In genomic region chr7:49974841-49975440, GRCm38 (mm10) we compare ENCODE assay signal across 9 mouse cellular contexts. TPM values are rescaled to one million over a fixed set of nuclear protein-coding genes. Genes with fewer than 3 reads are reported as not detected.
DNase-seq lines count a peak whose midpoint lies in the region; ATAC-seq and TF ChIP-seq lines count a peak whose summit lies in the region.
"Had no signal": no experiment of that assay in that cellular context is flagged by ENCODE, and none has a peak within 500 bp of the region (broad histone marks: within the 10 kb centered on the region; RNA-seq: fewer than 3 reads in every experiment).

TSS of gene Nell1 (plus strand) at chr7:49974864.

- no peak for TF ChIP-seq CTCF in kidney, postnatal 0 days (IDR thresholded peaks at IDR 0.05; ENCODE audit: low read depth)
- no peak for TF ChIP-seq CTCF in kidney, adult 2 months (conservative IDR thresholded peaks at IDR 0.05; ENCODE audit: insufficient read depth, insufficient read length, low read depth, low read length)

- peak; percentile 25 for DNase-seq in kidney, postnatal 0 days (ENCODE audit: low spot score)
- no peak for DNase-seq in kidney, adult 2 months
- DNase-seq in embryo, embryonic 11 days, result peak; percentile 77
- peak; percentile 68 for DNase-seq in hindbrain, embryonic 11.5 days (ENCODE audit: low spot score)
- peak; percentile 49 for DNase-seq in right cerebral cortex, postnatal 25 days
- no peak for DNase-seq in B cell, adult 2 months
- DNase-seq in urinary bladder, adult 18-20 months (ENCODE audit: low spot score in 2 of 2), result no peak

- WGBS in kidney, postnatal 0 days, result 1% methylated on average over 47 of the region's 52 CpGs
- 2% methylated on average over 52 of the region's 52 CpGs for WGBS in kidney, adult 2 months
- under 1% methylated on average over 50 of the region's 52 CpGs for WGBS in hindbrain, embryonic 11.5 days
- 4% methylated on average over 52 of the region's 52 CpGs for WGBS in liver, embryonic 12.5 days (ENCODE audit: insufficient replicate concordance)

- H3K9ac ChIP-seq in kidney, postnatal 0 days (ENCODE audit: low read depth, low read length), result peak within 1 kb of the TSS; percentile 46
- 0 out of 2 replicates have a peak within 1 kb of the TSS, but pooled peaks have one; percentile 24 for H3K9ac ChIP-seq in hindbrain, embryonic 11.5 days (ENCODE audit: low read depth, low read length)
- H3K9ac ChIP-seq in liver, embryonic 12.5 days, result no peak within 1 kb of the TSS

- peak; percentile 55 for ATAC-seq in kidney, postnatal 0 days (replicated peaks; ENCODE audit: low FRiP score, low read depth)
- peak; percentile 78 for ATAC-seq in hindbrain, embryonic 11.5 days (ENCODE audit: low FRiP score)
- no peak for ATAC-seq in liver, embryonic 12.5 days

- H3K4me1 ChIP-seq in kidney, postnatal 0 days (replicated peaks; ENCODE audit: insufficient read depth, low read length), result no peaks in the 10 kb centered on the region
- no peaks in the 10 kb centered on the region for H3K4me1 ChIP-seq in kidney, adult 2 months (ENCODE audit: control insufficient read depth, insufficient read depth, low read length)
- peaks cover 9% of the 10 kb centered on the region for H3K4me1 ChIP-seq in hindbrain, embryonic 11.5 days (replicated peaks; ENCODE audit: control insufficient read depth, insufficient read depth, low read length)
- no peaks in the 10 kb centered on the region for H3K4me1 ChIP-seq in liver, embryonic 12.5 days
- H3K4me1 ChIP-seq: megakaryocyte, embryonic 14.5 days had no signal

- H3K27ac ChIP-seq in kidney, postnatal 0 days, result no peak within 1 kb of the TSS
- no peak within 1 kb of the TSS for H3K27ac ChIP-seq in kidney, adult 2 months (ENCODE audit: insufficient read depth, low read depth, low read length)
- H3K27ac ChIP-seq in hindbrain, embryonic 11.5 days (ENCODE audit: low read depth, low read length), result no peak within 1 kb of the TSS
- H3K27ac ChIP-seq in liver, embryonic 12.5 days, result no peak within 1 kb of the TSS

- no peaks in the 10 kb centered on the region for H3K36me3 ChIP-seq in kidney, postnatal 0 days (ENCODE audit: insufficient read depth, low read length)
- no peaks in the 10 kb centered on the region for H3K36me3 ChIP-seq in kidney, adult 2 months (ENCODE audit: control insufficient read depth, insufficient read depth, low read length)
- H3K36me3 ChIP-seq in hindbrain, embryonic 11.5 days (ENCODE audit: control insufficient read depth, insufficient read depth, low read length), result no peaks in the 10 kb centered on the region
- H3K36me3 ChIP-seq in liver, embryonic 12.5 days, result no peaks in the 10 kb centered on the region

- no peaks in the 10 kb centered on the region for H3K9me3 ChIP-seq in kidney, postnatal 0 days (replicated peaks; ENCODE audit: low read length)
- no peaks in the 10 kb centered on the region for H3K9me3 ChIP-seq in hindbrain, embryonic 11.5 days (ENCODE audit: control insufficient read depth, low read length)
- H3K9me3 ChIP-seq in liver, embryonic 12.5 days (replicated peaks), result no peaks in the 10 kb centered on the region
- H3K9me3 ChIP-seq: megakaryocyte, embryonic 14.5 days had no signal

- peak within 1 kb of the TSS; percentile 90 for H3K4me2 ChIP-seq in kidney, postnatal 0 days (ENCODE audit: low read length)
- peak within 1 kb of the TSS; percentile 98 for H3K4me2 ChIP-seq in hindbrain, embryonic 11.5 days (replicated peaks; ENCODE audit: low read depth, low read length)
- peak within 1 kb of the TSS; percentile 58 for H3K4me2 ChIP-seq in liver, embryonic 12.5 days

- no peak for TF ChIP-seq POLR2A in kidney, adult 2 months (IDR thresholded peaks at IDR 0.05; ENCODE audit: low read depth, low read length)

- peak within 1 kb of the TSS; percentile 49 for H3K4me3 ChIP-seq in kidney, postnatal 0 days (replicated peaks; ENCODE audit: low read depth, low read length)
- H3K4me3 ChIP-seq in kidney, adult 2 months (ENCODE audit: insufficient read depth, low read depth, low read length), result no peak within 1 kb of the TSS
- H3K4me3 ChIP-seq in hindbrain, embryonic 11.5 days (ENCODE audit: low read depth, low read length), result peak within 1 kb of the TSS; percentile 56
- H3K4me3 ChIP-seq in liver, embryonic 12.5 days, result peak within 1 kb of the TSS; percentile 41
- H3K4me3 ChIP-seq: megakaryocyte, embryonic 14.5 days had no signal

- H3K27me3 ChIP-seq in kidney, postnatal 0 days (ENCODE audit: insufficient read depth, low read length), result peaks cover 33% of the 10 kb centered on the region
- H3K27me3 ChIP-seq in kidney, adult 2 months (replicated peaks; ENCODE audit: control insufficient read depth, insufficient read depth, low read length), result no peaks in the 10 kb centered on the region; the same call in 1 of the 2 replicates
- H3K27me3 ChIP-seq in hindbrain, embryonic 11.5 days (ENCODE audit: control insufficient read depth, insufficient read depth, low read length), result peaks cover 50% of the 10 kb centered on the region
- peaks cover 66% of the 10 kb centered on the region for H3K27me3 ChIP-seq in liver, embryonic 12.5 days (replicated peaks)

RNA-seq across cellular contexts. Expression of gene Nell1, which starts in this region (rescaled TPM):
- 7.4 and 7.7 TPM in 2 replicates for polyA plus RNA-seq in kidney, postnatal 0 days (2015; fragmentation: Nextera tagmentation; extraction: Ambion mirVana)
- not detected in 2 replicates for polyA plus RNA-seq in kidney, adult 2 months (2012; rRNA removed)
- polyA plus RNA-seq in hindbrain, embryonic 11.5 days (2014; fragmentation: Nextera tagmentation; extraction: Ambion mirVana), result 3.1 and 3.3 TPM in 2 replicates
- polyA plus RNA-seq in liver, embryonic 12.5 days (2016; fragmentation: Nextera tagmentation; extraction: Ambion mirVana), result 0.33 and 0.50 TPM in 2 replicates

Comparison
In these comparisons a context has a peak if more than half of its experiments do, and no peak if none do; other contexts are left out.
1. DNase-seq: peak in kidney, postnatal 0 days (single experiment), embryo, embryonic 11 days (single experiment), hindbrain, embryonic 11.5 days (single experiment) and right cerebral cortex, postnatal 25 days (single experiment); none in kidney, adult 2 months (single experiment), B cell, adult 2 months (0 of 2) and urinary bladder, adult 18-20 months (0 of 2).
2. Peak in every context shown above with its lines, with median percentiles within 50 percentile points of each other: H3K4me2 ChIP-seq.